Mouse (Mus musculus) heart, embryonic 16.5 days (tissue): ENCODE measurements around the gene Ttc7. TPM values are rescaled to one million over a fixed set of nuclear protein-coding genes. Genes with fewer than 3 reads are reported as not detected.
A peak's percentile ranks its signal among the peaks of the same experiment; 100 is the strongest.

ENCODE experiments used
- ATAC-seq: fragments of 200-750 bp; cut with Nextera tagmentation; replicated peaks from 2 replicates; pipeline ENCODE4 v1.8.0; 2017; ENCODE audit warnings: moderate number of reproducible peaks; ENCODE audit not compliant: insufficient read depth, low FRiP score; ENCODE audit errors: extremely low read depth
- H3K27ac ChIP-seq: fragments of 300-500 bp; sonication (generic); 2 replicates; pipeline ENCODE4 v1.5.1; 2014; ENCODE audit warnings: mild to moderate bottlenecking, low read length, control low read depth, moderate library complexity
- H3K27me3 ChIP-seq: fragments of 300-500 bp; sonication (generic); 2 replicates; pipeline ENCODE4 v1.6.1; 2014; ENCODE audit warnings: low read length, mixed read lengths; ENCODE audit not compliant: control insufficient read depth, insufficient read depth
- H3K36me3 ChIP-seq: fragments of 300-500 bp; sonication (generic); 2 replicates; pipeline ENCODE4 v1.6.1; 2014; ENCODE audit not compliant: control insufficient read depth, insufficient read depth
- H3K4me1 ChIP-seq: fragments of 300-500 bp; sonication (generic); 2 replicates; pipeline ENCODE4 v1.6.1; 2014; ENCODE audit warnings: low read length, mixed read lengths; ENCODE audit not compliant: control insufficient read depth, insufficient read depth
- H3K4me2 ChIP-seq: fragments of 300-500 bp; sonication (generic); 2 replicates; pipeline ENCODE4 v1.6.1; 2014; ENCODE audit warnings: low read depth, mild to moderate bottlenecking, control low read depth, low read length
- H3K4me3 ChIP-seq: fragments of 300-500 bp; sonication (generic); 2 replicates; pipeline ENCODE4 v1.5.1; 2014; ENCODE audit warnings: mild to moderate bottlenecking, control low read depth, low read length
- H3K9ac ChIP-seq: fragments of 300-500 bp; sonication (generic); 2 replicates; pipeline ENCODE4 v1.6.1; 2014; ENCODE audit warnings: low read length, control low read depth
- H3K9me3 ChIP-seq: fragments of 300-500 bp; sonication (generic); replicated peaks from 2 replicates; pipeline ENCODE4 v1.6.1; 2016; ENCODE audit warnings: low read length; ENCODE audit not compliant: control insufficient read depth
- WGBS: fragments of 180-500 bp; shearing (Covaris S2); extraction: QIAGEN DNeasy Blood & Tissue Kit; methylation state at CpG from one replicate; pipeline ENCODE4 v1.1.7; 2014; 5-methylcytosine and 5-hydroxymethylcytosine counted together
- polyA plus RNA-seq: library from polyadenylated mRNA; unstranded; fragments of >200 nt; fragmentation: Nextera tagmentation; extraction: Ambion mirVana; gene quantifications from 2 replicates; pipeline ENCODE4 v1.2.1, GENCODE M21; 2015

Ttc7 gene
- polyA plus RNA-seq, 1 experiment from 2014 or later = 6.2 TPM

DNA sequence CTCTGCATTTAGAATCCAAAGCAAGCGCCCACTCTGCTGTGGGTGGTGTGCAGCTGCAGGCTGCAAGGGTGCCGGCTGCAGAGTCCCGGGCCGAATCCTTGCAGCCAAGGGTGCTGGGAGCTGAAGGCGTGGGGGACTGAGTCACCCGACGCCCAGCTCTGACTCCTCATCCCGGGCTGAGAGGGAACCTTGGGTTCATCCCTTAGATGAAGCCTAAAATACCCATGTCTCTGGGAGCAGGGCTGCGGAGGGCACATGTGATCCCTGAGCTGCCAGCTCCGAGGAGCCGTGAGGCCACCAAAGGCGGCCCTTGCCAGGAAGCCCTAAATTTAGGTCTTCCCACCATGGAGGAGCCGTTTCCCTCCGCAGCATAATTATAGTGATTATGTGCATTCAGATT is 52.5 kb downstream of the Ttc7 start:
- Histone ChIP-seq H3K4me3 (no peak overlapping the region), H3K9ac (no peak overlapping the region), H3K27me3 (0 out of 2 replicates have a peak, but pooled peaks cover 3% of the 10 kb centered on the region), H3K27ac (no peak overlapping the region), H3K4me1 (peaks cover 16% of the 10 kb centered on the region), H3K4me2 (no peak overlapping the region), H3K9me3 (0 out of 2 replicates have a peak, but pooled peaks cover 4% of the 10 kb centered on the region), H3K36me3 (no peaks in the 10 kb centered on the region)
- ATAC-seq = no peak
- 87% methylated on average over 14 of the region's 14 CpGs for WGBS

DNA sequence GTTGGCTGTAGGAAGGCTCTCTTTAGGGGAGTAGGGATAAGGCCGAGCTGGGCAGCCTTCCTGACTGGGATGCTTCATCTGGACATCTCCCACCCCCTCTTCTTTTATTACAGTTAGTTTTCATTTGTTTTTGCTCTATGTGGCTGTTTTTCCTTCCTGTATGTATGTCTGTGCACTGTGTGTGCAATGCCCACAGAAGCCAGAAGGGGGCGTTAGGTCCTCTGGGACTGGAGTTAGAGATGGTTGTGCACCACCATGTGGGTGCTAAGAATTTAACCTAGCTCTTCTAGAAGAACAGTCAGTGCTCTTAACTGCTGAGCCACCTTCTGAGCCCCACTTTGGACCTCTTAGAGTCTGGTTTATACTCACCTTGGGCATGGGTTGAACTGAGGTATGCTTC is 53.0 kb downstream of the Ttc7 start:
- 81% methylated on average over 2 of the region's 2 CpGs for WGBS

DNA sequence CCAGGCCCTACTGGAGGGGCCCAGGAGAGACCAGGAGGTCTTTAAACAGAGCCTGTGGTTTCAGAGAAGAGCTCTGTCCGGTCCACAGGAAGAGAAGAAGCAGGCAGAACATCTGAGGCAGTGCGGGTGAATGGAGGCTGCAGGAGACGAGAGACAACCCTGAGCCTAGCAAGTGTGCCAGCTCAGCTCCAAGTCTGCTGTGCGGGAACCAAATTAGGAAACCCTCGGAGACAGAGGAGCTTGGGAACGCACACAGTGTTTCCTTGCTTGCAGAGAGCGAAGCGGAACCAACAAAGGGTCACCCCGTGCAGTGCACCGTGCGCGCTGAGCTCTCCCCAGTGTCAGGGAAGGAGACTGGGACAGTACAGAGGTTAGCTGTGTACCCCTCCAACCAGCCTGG is 54.2 kb downstream of the Ttc7 start:
- ATAC-seq = no peak
- Histone ChIP-seq H3K27ac (no peak overlapping the region), H3K36me3 (no peaks in the 10 kb centered on the region), H3K9ac (no peak overlapping the region), H3K9me3 (0 out of 2 replicates have a peak, but pooled peaks cover 4% of the 10 kb centered on the region), H3K4me3 (no peak overlapping the region), H3K4me1 (peaks cover 2% of the 10 kb centered on the region; the same call in 1 of the 2 replicates), H3K4me2 (no peak overlapping the region), H3K27me3 (no peaks in the 10 kb centered on the region)
- WGBS = 85% methylated on average over 12 of the region's 12 CpGs

More for the DNA sequence above, 53.0 kb downstream of the Ttc7 start:
- Histone ChIP-seq H3K9ac (no peak overlapping the region), H3K27me3 (no peaks in the 10 kb centered on the region), H3K4me1 (peaks cover 10% of the 10 kb centered on the region), H3K9me3 (0 out of 2 replicates have a peak, but pooled peaks cover 4% of the 10 kb centered on the region), H3K4me3 (no peak overlapping the region), H3K27ac (no peak overlapping the region), H3K36me3 (no peaks in the 10 kb centered on the region), H3K4me2 (no peak overlapping the region)
- no peak for ATAC-seq

DNA sequence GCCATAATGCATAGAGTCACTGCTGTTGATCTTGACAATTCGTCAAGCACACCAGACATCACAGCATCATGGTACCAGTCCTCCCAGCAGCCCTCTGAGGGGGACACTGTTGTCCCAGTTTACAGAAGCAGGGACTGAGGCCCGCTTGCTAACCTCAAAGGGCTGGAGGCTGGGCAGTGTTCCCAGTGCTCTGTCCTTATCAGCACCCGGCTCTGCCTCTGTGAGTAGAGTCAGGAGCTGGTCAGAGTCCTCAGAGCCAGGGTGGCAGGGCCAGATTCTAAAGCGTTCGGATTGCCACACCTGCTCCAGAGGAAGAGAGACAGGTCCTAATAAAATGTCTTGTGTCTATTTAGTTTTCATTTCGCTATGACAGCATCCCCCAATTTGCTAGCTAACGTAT is 55.0 kb downstream of the Ttc7 start:
- Histone ChIP-seq H3K27me3 (no peaks in the 10 kb centered on the region), H3K9me3 (0 out of 2 replicates have a peak, but pooled peaks cover 4% of the 10 kb centered on the region), H3K27ac (no peak overlapping the region), H3K36me3 (no peaks in the 10 kb centered on the region), H3K9ac (no peak overlapping the region), H3K4me3 (no peak overlapping the region), H3K4me2 (no peak overlapping the region), H3K4me1 (no peaks in the 10 kb centered on the region)
- WGBS = 77% methylated on average over 7 of the region's 7 CpGs
- ATAC-seq = no peak

DNA sequence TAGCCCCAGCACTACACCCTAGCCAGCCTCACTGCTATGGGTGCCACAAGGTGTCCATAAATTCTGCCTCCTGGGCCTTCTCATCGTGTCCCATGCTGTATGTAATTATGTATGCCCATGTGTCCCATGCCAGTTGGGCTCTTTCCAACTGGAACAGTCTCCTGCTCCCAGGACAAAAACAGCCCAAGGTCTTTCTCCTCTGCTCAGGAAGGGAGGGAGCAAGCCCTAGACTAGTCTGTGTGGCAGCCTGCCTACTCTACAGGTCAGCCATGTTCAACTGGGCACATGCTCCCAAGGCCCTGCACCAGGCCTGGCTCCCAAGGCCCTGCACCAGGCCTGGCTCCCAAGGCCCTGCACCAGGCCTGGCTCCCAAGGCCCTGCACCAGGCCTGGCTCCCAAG is 56.4 kb downstream of the Ttc7 start:
- Histone ChIP-seq H3K4me3 (no peak overlapping the region), H3K4me1 (no peaks in the 10 kb centered on the region), H3K4me2 (no peak overlapping the region), H3K27ac (no peak overlapping the region), H3K27me3 (no peaks in the 10 kb centered on the region), H3K9me3 (0 out of 2 replicates have a peak, but pooled peaks cover 4% of the 10 kb centered on the region), H3K9ac (no peak overlapping the region), H3K36me3 (no peaks in the 10 kb centered on the region)
- WGBS = 71% methylated on average over 1 of the region's 1 CpGs
- no peak for ATAC-seq

DNA sequence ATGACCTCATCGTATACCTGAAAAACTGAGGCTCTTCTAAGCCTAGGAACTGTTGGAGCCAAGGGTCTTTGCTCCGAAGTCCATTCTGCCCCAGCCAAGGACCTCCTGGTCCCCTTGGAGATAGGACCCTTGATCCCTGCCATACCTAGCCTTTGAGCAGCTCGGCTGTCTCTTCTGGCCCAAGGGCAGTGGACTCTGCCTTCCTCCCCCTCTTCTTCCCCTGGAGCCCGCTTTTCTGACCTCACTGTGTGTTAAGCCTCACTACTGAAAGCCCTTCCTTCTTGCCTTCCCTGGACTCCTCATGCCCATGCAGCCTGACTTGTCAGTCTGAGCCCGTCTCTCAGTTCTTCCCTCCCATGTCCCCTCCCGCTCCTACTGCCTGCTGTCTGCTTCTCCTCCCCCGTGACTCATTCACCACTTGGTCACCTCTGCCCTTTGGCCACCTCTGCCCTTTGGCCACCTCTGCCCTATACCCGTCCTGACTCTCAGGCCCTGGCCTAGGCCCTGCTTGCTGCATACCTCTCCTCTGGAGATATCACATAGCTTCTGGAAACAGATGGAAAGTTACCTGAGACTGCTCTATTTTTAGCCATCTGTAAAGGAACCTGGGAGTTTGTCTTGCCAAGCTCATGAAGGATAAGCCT is 60.5 kb downstream of the Ttc7 start:
- Histone ChIP-seq H3K4me3 (no peak overlapping the region), H3K27ac (no peak overlapping the region), H3K27me3 (no peaks in the 10 kb centered on the region), H3K9me3 (no peaks in the 10 kb centered on the region), H3K9ac (no peak overlapping the region), H3K36me3 (no peaks in the 10 kb centered on the region), H3K4me1 (no peaks in the 10 kb centered on the region), H3K4me2 (no peak overlapping the region)
- WGBS = 75% methylated on average over 8 of the region's 8 CpGs
- no peak for ATAC-seq

DNA sequence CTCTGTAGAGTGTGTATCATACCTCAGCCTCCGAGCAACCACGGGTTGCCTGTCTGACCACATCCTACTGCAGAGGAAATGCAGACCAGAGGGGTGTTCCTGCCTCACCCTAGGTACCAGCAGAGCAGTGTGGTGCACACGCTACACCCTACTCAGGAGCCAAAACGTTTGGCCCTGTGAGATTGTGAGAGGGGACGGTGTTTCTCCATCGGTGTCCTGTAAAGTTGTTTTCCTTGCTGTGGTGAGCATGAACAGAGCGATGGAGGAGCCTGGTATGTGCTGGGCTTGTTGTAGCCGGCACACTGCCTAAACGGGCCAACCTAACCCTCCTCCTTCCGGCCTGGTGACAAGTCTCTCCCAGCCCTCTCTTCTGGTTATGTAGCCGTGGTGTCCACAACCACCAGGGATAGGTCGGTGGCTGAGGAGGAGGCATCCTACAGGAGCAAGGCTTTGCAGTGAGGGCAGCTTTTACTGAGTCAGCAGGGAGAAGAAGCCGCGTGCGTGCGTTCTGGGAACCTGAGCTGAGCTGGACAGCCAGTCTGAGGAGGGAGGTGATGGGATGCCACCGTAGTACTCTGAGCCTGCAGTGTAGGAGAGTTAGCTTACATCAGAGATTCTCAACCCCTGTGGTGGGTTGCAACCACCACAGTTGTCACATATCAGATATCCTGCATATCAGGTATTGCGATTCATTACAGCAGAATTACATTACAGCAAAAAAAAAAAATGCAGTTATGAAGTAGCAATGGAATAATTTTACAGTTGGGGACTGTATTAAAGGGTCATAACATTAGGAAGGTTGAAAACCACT is 62.0 kb downstream of the Ttc7 start:
- no peak overlapping the region for H3K4me3 ChIP-seq
- H3K4me2 ChIP-seq = no peak overlapping the region
- H3K9me3 ChIP-seq = no peaks in the 10 kb centered on the region
- H3K4me1 ChIP-seq = no peaks in the 10 kb centered on the region
- WGBS = 70% methylated on average over 18 of the region's 18 CpGs
- no peak overlapping the region for H3K27ac ChIP-seq
- H3K36me3 ChIP-seq = no peaks in the 10 kb centered on the region
- no peaks in the 10 kb centered on the region for H3K27me3 ChIP-seq
- no peak overlapping the region for H3K9ac ChIP-seq
- ATAC-seq = 0 out of 2 replicates have a peak, but pooled peaks have one; percentile 39

DNA sequence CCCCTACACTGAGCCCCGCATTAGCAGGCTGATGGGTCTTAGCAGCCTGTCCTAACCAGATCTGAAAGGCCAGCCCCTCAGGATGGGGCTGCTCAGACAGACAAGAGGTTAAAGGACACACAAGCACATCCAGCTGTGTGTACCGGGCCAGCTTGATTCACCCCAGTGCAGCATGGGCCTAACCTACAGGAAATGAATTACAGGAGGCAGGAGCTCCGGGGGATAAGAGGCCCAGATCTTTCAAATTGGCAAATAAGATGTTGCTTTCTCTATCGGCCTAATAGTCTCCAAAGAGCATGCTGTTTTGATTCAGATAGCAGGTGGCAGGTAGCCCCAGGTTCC is 62.5 kb downstream of the Ttc7 start:
- peaks cover under 1% of the 10 kb centered on the region; the same call in 1 of the 2 replicates for H3K4me1 ChIP-seq
- WGBS = 59% methylated on average over 4 of the region's 4 CpGs

DNA sequence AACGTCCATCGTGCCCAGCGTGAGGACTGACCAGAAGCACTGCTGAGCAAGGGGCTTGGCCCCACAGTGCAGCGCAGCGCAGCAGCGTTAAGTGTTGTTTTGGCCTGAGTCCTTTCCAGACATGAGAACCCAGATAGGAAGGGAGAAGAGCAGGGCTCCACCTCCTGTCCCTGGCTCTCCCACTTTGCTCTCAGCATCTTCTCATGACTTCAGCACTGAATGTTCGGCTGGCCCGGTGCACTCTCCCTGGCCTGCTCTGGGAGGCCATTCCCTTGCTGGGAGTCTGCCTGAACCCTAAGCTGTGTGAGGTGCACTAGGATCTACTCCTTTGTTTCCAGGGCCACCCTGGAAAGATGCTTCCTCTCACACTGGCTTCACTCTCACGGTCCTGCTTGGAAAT is 65.7 kb downstream of the Ttc7 start:
- H3K9ac ChIP-seq = no peak overlapping the region
- no peaks in the 10 kb centered on the region for H3K36me3 ChIP-seq
- peaks cover 28% of the 10 kb centered on the region for H3K4me1 ChIP-seq
- H3K27me3 ChIP-seq = no peaks in the 10 kb centered on the region
- H3K4me2 ChIP-seq = no peak overlapping the region
- H3K9me3 ChIP-seq = no peaks in the 10 kb centered on the region
- H3K27ac ChIP-seq = no peak overlapping the region
- no peak for ATAC-seq
- no peak overlapping the region for H3K4me3 ChIP-seq
- WGBS = 37% methylated on average over 9 of the region's 9 CpGs

More for the DNA sequence above, 62.5 kb downstream of the Ttc7 start:
- no peak overlapping the region for H3K4me2 ChIP-seq
- H3K4me3 ChIP-seq = no peak overlapping the region
- no peaks in the 10 kb centered on the region for H3K27me3 ChIP-seq
- no peaks in the 10 kb centered on the region for H3K36me3 ChIP-seq
- no peak overlapping the region for H3K9ac ChIP-seq
- H3K27ac ChIP-seq = no peak overlapping the region
- ATAC-seq = no peak
- no peaks in the 10 kb centered on the region for H3K9me3 ChIP-seq
